Mouse (Mus musculus): ENCODE measurements around the gene Mto1. TPM values are rescaled to one million over a fixed set of nuclear protein-coding genes. Genes with fewer than 3 reads are reported as not detected.
A peak's percentile ranks its signal among the peaks of the same experiment; 100 is the strongest.

Gene Mto1
- total RNA-seq (2018; cell fraction: chromatin; rRNA removed): 100 to 1,000 TPM in 7 of 26 experiments, 10 to 100 TPM in 19; 34.7 to 125 (median 77.7) TPM
- 10 to 100 TPM in 19 of 26 experiments, 1 to 10 TPM in 7; 7.1 to 16.2 (median 12.1) TPM for total RNA-seq (2018; cell fraction: cytosol; rRNA removed)
- total RNA-seq (2018; cell fraction: nucleus; rRNA removed): 10 to 100 TPM; 17.7 to 63.0 (median 34.4) TPM
- 14.3 to 17.0 TPM (median 16.3 TPM) in 3 replicates for polyA plus RNA-seq (2018)

DNA sequence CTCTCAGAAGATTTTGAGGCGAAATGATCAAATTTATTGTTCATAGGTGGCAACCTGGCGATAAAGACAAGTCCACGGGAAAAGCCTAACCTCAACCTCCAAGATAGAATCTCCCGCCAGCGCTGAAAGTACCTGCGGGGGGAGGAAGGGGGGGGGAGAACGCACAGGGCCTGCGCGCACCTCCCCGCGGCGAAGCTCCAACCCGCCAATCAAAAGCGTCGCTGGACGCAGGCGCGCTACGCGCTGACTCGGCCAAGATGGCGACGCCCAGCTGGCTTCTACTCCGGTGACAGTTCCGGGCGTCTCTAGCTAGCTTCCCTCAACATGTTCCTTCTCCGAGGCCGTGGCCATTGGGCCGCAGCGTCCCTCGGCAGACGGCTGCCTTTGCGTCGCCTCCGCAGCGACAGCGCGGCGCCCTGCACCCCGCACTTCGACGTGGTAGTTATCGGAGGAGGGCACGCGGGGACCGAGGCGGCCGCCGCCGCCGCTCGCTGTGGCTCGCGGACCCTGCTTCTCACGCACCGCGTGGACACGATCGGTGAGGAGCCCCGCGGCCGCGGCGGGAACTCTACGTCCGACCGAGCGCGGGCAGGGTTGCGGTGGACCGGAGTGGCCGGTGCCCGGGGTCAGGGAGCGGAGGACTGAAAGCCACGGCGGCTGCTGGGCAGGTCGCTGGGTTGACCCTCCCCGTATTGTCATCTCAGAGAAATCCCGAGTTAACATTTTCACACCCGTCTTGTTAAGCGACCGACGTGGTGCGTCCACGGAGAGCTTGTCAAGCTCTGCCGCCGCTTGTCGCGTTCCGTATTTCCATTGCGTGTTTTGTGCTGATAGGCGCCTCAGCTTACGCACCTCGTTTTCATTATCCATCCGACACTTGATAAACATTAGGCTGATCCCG, at the start of gene Mto1, which contains the start of gene Gm17324:
TSS of gene Mto1 (plus strand) at position 236 of the 901 bp plus-strand sequence.
TSS of gene Gm17324 (minus strand) at position 814 of the 901 bp plus-strand sequence.
- under 1% methylated on average over 89 of the region's 96 CpGs for WGBS (ENCODE audit: missing documents)
- Histone ChIP-seq H3K36me3 (ENCODE audit: inconsistent target) (peaks cover 8% of the 10 kb centered on the region), H3K79me2 (ENCODE audit: inconsistent target) (peaks cover 36% of the 10 kb centered on the region), H3K27ac (peak within 1 kb of the TSS; percentile 33), H3K4me3 (ENCODE audit: inconsistent target) (peak within 1 kb of the TSS; percentile 65)

DNA sequence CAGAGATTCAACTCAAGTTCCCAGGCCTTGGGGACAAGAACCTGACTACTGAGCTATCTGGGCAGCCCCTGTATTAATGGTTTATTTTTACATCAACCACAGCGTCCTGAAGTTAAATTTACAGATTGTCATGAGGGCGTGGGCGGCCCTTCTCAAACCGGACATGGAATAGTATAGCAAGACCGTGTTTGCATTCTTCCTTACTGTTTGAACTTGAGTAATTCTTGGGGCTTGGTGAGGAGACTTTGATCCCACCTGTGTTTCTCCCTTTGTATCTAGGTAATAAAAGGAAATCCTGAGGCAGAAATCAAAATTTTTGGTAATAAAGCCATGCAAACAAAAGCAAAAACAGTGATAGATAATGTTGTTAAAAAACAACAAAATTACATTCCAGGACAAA, 47.4 kb upstream of the Mto1 start:
- H3K79me2 ChIP-seq (ENCODE audit: inconsistent target): no peaks in the 10 kb centered on the region

DNA sequence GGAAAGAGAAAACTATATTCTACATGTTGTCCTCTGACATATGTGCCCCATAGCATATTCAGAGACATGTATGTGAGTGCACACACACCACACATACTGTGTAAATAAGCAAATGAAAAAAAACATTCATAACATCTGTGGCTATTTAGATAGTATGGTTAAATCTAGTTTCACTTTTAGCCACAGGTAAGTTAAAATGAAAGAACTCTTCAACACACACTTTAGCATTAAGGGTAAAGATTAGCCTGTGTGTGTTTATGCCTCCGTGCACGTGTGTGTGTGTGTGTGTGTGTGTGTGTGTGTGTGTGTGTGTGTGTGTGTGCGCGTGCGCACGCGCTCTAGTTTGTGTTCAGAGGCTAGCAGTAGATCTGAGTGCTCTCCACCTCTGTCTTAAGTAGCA, 46.4 kb upstream of the Mto1 start:
- no peaks in the 10 kb centered on the region for H3K79me2 ChIP-seq (ENCODE audit: inconsistent target)
- no peaks in the 10 kb centered on the region for H3K36me3 ChIP-seq (ENCODE audit: inconsistent target)
- no peak overlapping the region for H3K27ac ChIP-seq
- WGBS (ENCODE audit: missing documents): no CpG with 5 or more reads among the region's 7 CpGs
- H3K4me3 ChIP-seq (ENCODE audit: inconsistent target): no peak overlapping the region

More for the DNA sequence above, 47.4 kb upstream of the Mto1 start:
- Histone ChIP-seq H3K4me3 (ENCODE audit: inconsistent target) (no peak overlapping the region), H3K36me3 (ENCODE audit: inconsistent target) (no peaks in the 10 kb centered on the region), H3K27ac (no peak overlapping the region)
- WGBS (ENCODE audit: missing documents): 91% methylated on average over 5 of the region's 5 CpGs

DNA sequence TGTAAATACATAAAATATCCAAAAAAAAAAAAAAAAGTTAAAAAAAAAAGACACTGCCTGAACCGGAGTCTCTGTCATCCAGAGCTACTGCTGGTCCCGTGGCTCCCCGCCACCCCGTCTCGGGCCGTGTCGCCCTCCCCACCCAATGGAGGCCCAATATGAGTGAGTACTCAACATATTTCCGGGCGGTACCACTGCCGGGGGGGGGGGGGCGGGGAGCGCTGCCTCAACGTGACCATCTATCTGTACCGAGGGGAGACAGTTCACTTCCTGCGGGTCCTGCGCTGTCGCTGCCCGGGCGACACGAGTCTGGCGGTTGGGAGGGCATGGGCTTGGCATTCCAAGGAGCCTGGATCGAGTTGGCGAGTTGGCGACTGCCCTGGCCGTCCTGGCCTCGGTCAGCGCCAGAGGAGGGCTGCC, 20.6 kb upstream of the Mto1 start:
- Histone ChIP-seq H3K79me2 (ENCODE audit: inconsistent target) (no peaks in the 10 kb centered on the region), H3K36me3 (ENCODE audit: inconsistent target) (peaks cover 10% of the 10 kb centered on the region; the same call in 1 of the 2 replicates), H3K4me3 (ENCODE audit: inconsistent target) (no peak overlapping the region), H3K27ac (0 out of 2 replicates have a peak overlapping the region, but pooled peaks have one; percentile 62)
- 33% methylated on average over 16 of the region's 27 CpGs for WGBS (ENCODE audit: missing documents)

DNA sequence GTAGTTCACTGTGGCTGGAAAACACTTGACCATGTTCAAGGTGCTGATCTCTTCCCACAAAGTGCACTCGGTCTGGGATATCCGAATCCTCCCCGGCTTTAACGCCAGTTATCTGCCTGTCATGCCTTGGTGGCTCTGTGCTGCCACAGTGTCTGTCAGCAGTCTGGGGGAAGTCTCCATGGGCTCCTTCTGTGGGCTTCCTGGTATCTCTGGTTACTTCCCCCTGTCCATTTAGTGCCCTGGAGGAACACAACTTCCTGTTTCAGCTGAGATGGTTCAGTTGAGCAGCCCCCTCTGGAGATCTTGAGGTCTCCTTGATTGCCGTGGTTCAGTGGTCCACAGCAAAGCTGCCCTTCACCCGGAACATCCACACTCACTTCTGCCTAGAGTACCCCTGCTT, 19.8 kb upstream of the Mto1 start:
- H3K4me3 ChIP-seq (ENCODE audit: inconsistent target): no peak overlapping the region
- peaks cover 18% of the 10 kb centered on the region; the same call in 1 of the 2 replicates for H3K36me3 ChIP-seq (ENCODE audit: inconsistent target)
- 37% methylated on average over 6 of the region's 6 CpGs for WGBS (ENCODE audit: missing documents)
- no peaks in the 10 kb centered on the region for H3K79me2 ChIP-seq (ENCODE audit: inconsistent target)
- H3K27ac ChIP-seq: peak overlapping the region; percentile 62

DNA sequence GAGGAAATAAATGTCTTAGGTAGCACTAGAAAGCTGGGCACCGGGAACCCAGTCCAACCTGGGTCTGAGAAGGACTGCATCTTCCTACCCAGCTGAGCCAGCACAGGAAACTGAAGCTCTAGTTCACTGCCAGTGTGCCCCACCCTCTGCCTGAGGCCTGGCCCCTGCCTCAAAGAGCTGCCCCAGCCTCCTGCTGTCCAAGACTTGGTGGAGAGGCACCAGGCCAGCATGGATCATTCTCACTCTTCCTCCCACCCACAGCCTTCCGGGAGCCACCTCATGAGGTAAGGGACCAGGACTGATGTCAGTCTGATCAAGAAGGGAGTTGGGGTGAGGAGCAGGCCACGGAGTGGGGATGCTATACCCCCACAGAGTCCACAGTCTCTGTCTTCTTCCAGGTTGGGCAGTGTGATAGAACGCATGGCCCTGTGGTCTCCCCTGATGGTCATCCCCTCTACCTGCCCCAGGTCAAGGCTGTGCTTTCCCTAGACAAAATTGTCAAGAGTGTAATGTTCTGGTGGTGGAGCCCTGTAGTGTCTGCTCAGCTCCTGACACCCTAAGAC, 19.1 kb upstream of the Mto1 start:
- 79% methylated on average over 4 of the region's 4 CpGs for WGBS (ENCODE audit: missing documents)
- H3K4me3 ChIP-seq (ENCODE audit: inconsistent target): no peak overlapping the region
- peak overlapping the region; percentile 62 for H3K27ac ChIP-seq
- H3K79me2 ChIP-seq (ENCODE audit: inconsistent target): no peaks in the 10 kb centered on the region
- H3K36me3 ChIP-seq (ENCODE audit: inconsistent target): peaks cover 25% of the 10 kb centered on the region; the same call in 1 of the 2 replicates

DNA sequence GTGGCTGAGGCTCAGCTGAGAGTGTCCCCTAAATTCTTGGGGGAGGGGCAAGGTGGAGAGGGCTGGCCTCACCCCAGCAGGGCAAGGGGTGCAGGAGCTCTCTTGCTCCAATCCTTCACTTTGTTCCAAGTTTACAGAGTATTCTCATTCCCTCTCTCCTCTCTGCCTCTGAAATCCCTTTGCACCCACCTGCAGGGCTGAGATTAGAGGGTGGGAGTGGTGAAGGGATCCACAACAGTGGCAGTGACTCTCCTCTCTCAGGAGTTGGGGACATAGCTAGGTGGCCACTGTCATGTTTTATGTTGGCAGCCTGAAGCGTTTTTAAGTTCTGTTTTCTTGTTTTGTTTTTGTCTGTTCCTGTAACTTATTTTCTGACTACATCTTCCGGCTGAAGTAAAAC, 18.5 kb upstream of the Mto1 start:
- Histone ChIP-seq H3K27ac (peak overlapping the region; percentile 62), H3K4me3 (ENCODE audit: inconsistent target) (no peak overlapping the region), H3K79me2 (ENCODE audit: inconsistent target) (no peaks in the 10 kb centered on the region), H3K36me3 (ENCODE audit: inconsistent target) (peaks cover 28% of the 10 kb centered on the region; the same call in 1 of the 2 replicates)
- 28% methylated on average over 2 of the region's 2 CpGs for WGBS (ENCODE audit: missing documents)

DNA sequence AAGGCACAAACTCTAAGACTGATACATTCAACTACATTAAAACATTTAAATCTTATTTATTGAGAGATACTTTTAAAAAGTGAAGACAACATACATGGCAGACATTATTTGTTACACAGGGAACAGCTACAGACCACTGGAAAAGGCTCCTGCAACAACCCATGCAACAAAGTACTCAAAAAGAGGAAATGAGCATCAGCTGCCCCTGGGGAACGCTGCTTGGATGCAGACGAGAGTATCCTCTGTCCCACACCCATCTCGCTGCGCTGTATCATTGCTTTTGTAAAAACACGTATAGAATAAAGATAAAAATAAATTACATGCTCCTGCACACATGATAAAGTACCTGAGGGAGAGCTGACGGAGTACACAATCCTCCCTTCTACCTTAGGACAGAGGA, 17.5 kb upstream of the Mto1 start:
- WGBS (ENCODE audit: missing documents): 53% methylated on average over 6 of the region's 6 CpGs
- H3K36me3 ChIP-seq (ENCODE audit: inconsistent target): peaks cover 38% of the 10 kb centered on the region; the same call in 1 of the 2 replicates
- H3K27ac ChIP-seq: no peak overlapping the region
- H3K4me3 ChIP-seq (ENCODE audit: inconsistent target): no peak overlapping the region
- H3K79me2 ChIP-seq (ENCODE audit: inconsistent target): peaks cover 9% of the 10 kb centered on the region; the same call in 1 of the 2 replicates

DNA sequence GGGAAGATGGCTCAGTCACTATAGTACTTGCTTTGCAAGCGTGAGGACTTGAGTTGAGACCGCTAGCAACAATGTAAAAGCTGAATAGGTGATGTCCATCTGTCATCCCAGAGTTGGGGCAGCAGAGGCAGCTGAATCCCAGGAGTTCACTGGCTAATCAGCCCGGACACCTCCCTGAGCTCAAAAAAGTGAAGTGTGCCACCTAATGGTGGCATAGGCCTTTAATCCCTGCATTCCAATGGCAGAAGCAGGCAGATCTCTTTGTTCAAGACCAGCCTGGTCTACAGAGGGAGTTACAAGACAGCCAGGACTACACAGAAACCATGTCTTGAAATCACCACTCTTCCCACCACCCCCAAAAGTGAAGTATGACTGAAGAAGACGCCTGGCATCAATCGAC, 15.5 kb upstream of the Mto1 start:
- 94% methylated on average over 5 of the region's 5 CpGs for WGBS (ENCODE audit: missing documents)
- H3K36me3 ChIP-seq (ENCODE audit: inconsistent target): peaks cover 51% of the 10 kb centered on the region; the same call in 1 of the 2 replicates
- peaks cover 25% of the 10 kb centered on the region for H3K79me2 ChIP-seq (ENCODE audit: inconsistent target)
- H3K27ac ChIP-seq: no peak overlapping the region
- no peak overlapping the region for H3K4me3 ChIP-seq (ENCODE audit: inconsistent target)

DNA sequence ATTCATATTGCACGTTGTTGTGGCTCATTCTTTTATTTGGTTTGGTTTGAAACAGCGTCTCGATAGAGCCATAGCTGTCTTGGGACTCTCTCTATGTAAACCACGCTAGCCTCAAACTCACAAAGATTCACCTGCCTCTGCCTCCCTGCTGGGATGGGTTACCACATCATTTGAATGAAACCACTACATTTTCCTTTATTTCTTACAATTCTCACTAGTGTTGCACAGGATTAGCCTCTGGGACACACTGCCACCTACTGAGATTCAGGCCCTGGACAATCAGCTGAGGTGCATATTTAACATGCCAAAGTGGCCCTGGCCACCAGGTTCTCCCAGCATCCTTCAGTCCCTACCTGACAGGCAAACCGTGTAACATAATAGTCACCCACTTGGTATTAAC, 8.6 kb upstream of the Mto1 start:
- Histone ChIP-seq H3K4me3 (ENCODE audit: inconsistent target) (no peak overlapping the region), H3K27ac (no peak overlapping the region), H3K79me2 (ENCODE audit: inconsistent target) (peaks cover 76% of the 10 kb centered on the region), H3K36me3 (ENCODE audit: inconsistent target) (peaks cover 23% of the 10 kb centered on the region; the same call in 1 of the 2 replicates)
- WGBS (ENCODE audit: missing documents): 77% methylated on average over 5 of the region's 5 CpGs

DNA sequence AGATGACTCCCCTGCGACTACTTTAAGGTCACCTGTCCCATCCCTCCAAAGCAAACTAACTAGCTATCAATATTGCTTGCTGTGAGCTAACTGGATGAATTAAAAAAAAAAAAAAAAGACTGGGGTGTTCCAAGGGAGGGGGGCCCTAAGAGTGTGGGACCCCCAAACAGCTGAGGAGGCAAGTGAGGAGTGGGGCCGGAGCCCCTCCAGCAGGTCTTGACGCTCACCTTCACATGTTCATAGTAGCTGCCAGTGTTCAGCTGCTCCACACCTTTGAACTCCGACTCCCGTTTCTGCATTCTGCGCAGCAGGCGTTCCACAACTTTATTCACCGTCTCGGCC, 5.8 kb upstream of the Mto1 start:
- Histone ChIP-seq H3K36me3 (ENCODE audit: inconsistent target) (no peaks in the 10 kb centered on the region), H3K27ac (peak overlapping the region; percentile 61), H3K79me2 (ENCODE audit: inconsistent target) (peaks cover 53% of the 10 kb centered on the region), H3K4me3 (ENCODE audit: inconsistent target) (peak overlapping the region; percentile 87)
- WGBS (ENCODE audit: missing documents): 0% methylated on average over 9 of the region's 9 CpGs

DNA sequence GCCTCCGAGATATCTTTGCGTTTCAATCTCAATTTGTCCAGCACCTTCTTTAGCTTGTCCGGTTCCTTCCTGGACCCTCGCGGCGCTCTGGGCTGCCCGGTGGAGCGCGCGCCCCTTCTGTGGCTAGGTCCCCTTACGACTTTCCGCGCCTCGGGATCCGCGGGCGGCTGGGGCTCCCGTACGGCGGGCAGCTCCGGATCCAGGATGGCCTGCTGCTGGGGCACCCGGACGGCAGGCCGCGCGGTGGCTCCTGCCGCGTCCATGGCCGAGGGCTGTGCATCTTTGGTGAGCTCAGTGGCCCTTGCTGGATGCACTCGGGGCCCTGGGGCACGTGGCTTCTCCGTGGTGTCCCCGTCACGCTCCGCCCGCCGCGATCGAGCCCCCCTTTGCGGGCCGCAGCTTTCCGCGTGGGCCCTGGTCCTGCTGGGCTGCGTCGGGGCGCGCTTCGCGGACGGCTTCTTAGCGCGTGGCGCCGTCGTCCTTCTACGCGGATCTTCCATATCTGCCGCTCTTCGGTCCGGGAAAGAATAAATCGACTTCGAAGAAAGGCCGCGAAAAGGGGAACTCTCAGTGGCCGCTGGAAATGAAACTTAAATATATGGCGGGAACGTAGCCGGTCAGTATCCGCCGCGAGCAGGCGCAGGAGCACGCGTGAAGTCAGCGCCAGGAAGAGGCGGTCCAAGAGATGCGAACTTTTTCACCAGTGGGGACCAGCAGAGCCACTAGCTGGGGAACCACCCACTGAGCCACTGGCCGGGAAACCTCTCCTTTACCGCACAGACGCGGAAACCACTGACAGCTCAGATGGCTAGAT, 5.2 kb upstream of the Mto1 start, which contains the start of gene Cgas:
TSS of gene Cgas (minus strand) at position 659 of the 814 bp plus-strand sequence.
- no peaks in the 10 kb centered on the region for H3K36me3 ChIP-seq (ENCODE audit: inconsistent target)
- whole genome bisulfite sequencing (ENCODE audit: missing documents): 1% methylated on average over 81 of the region's 81 CpGs
- H3K79me2 ChIP-seq (ENCODE audit: inconsistent target): peaks cover 47% of the 10 kb centered on the region
- H3K4me3 ChIP-seq (ENCODE audit: inconsistent target): peak within 1 kb of the TSS; percentile 87
- peak within 1 kb of the TSS; percentile 61 for H3K27ac ChIP-seq

DNA sequence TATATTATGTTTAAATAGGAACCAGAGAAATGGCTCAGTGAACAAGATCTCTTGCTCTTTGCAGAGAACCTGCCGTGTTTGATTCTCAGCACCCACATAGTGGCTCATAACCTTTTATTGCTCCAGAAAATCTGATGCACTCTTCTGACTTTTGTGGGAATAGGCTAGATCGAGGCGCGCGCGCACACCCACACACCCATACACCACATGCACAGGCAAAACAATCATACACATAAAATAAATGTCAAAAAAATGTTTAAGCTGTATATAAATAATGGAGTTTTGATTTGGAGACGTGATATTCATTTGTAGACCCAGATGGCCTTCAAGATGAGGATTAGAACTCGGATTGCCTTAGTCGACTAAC, 419 bp upstream of the Mto1 start:
- 50% methylated on average over 9 of the region's 9 CpGs for WGBS (ENCODE audit: missing documents)

DNA sequence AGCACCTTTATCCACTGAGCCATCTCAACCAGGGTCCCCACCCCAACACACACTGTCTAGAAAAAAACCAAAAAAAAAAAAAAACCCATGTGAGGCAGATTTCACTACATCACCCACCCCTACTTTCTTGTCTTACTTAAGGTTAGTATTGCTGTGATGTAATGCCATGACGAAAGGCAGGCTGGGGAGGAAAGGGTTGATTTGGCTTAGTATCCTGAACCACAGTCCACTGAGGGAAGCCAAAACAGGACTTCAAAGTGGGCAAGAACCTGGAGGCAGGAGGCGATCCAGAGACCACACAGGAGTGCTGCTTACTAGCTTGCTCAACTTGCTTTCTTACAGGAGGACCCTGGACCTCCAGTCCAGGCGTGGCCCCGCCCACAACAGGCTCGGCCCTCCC, 2.4 kb downstream of the Mto1 start:
- peaks cover 21% of the 10 kb centered on the region for H3K36me3 ChIP-seq (ENCODE audit: inconsistent target)
- H3K4me3 ChIP-seq (ENCODE audit: inconsistent target): no peak overlapping the region
- 73% methylated on average over 5 of the region's 5 CpGs for WGBS (ENCODE audit: missing documents)
- H3K79me2 ChIP-seq (ENCODE audit: inconsistent target): peaks cover 58% of the 10 kb centered on the region
- H3K27ac ChIP-seq: peak overlapping the region; percentile 80

More for the DNA sequence above, 419 bp upstream of the Mto1 start:
- peak overlapping the region; percentile 65 for H3K4me3 ChIP-seq (ENCODE audit: inconsistent target)
- peaks cover 29% of the 10 kb centered on the region for H3K79me2 ChIP-seq (ENCODE audit: inconsistent target)
- H3K27ac ChIP-seq: no peak overlapping the region
- 0 out of 2 replicates have a peak, but pooled peaks cover 1% of the 10 kb centered on the region for H3K36me3 ChIP-seq (ENCODE audit: inconsistent target)
